Mouse (Mus musculus): ENCODE results near the gene Krtap1-3.

- TF ChIP-seq CTCF (IDR thresholded peaks at IDR 0.05; ENCODE audit: extremely low read depth, insufficient read length, insufficient replicate concordance, low read depth, low read length): no peak
- TF ChIP-seq POLR2A (IDR thresholded peaks at IDR 0.05; ENCODE audit: low read depth, low read length): no peak
These were observed 24.6 kb downstream of the Krtap1-3 start, which contains the start of gene Krtap3-1 for GRCm38 (mm10) chr11:99566530-99566929.
